Mouse (Mus musculus): ENCODE measurements at regions not wholly inside any gene's neighbourhood (a gene's known extent, or its start where the extent isn't known, plus 50 kb on each side); places are given as distances from the start of the nearest gene placed in this dataset.

GRCm38 (mm10) chr14:48942882-48943281 lies 123.0 kb upstream of the Ap5m1 start:
- Histone ChIP-seq H3K9me3 (replicated peaks) (no peaks in the 10 kb centered on the region), H3K4me3 (replicated peaks) (no peak overlapping the region), H3K36me3 (no peaks in the 10 kb centered on the region), H3K27me3 (no peaks in the 10 kb centered on the region; the same call in 1 of the 2 replicates), H3K27ac (replicated peaks) (no peak overlapping the region), H3K9ac (no peak overlapping the region), H3K4me1 (no peaks in the 10 kb centered on the region), H3K4me2 (replicated peaks) (peak overlapping the region; percentile 8; the same call in 1 of the 2 replicates)
- WGBS, result 39% methylated on average over 10 of the region's 10 CpGs
- ATAC-seq (ENCODE audit: insufficient number of reproducible peaks, low FRiP score, low TSS enrichment, low read depth), result no peak

DNA sequence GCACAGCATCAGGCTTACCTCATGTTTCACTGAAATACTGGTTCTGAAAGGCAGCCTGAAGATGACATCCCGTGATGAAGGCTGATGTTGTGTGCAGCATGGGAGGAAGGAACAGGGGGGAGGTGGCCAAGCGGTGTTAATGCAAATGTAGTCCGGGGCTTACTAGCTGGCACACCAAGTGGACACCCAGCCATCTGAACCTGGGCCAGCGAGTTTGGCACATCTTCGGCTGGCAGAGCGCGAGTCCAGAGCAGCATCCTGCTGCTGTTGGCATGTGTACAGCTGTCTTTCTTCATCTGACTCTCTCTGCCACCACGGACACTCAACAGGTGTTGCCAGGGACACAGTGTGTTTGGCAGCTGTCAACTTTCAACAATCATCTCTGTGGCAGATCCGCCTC lies 135.0 kb upstream of the Ap5m1 start:
- Histone ChIP-seq H3K9ac (no peak overlapping the region), H3K4me2 (replicated peaks) (no peak overlapping the region), H3K27me3 (no peaks in the 10 kb centered on the region), H3K9me3 (replicated peaks) (no peaks in the 10 kb centered on the region), H3K27ac (replicated peaks) (no peak overlapping the region), H3K36me3 (no peaks in the 10 kb centered on the region), H3K4me3 (replicated peaks) (no peak overlapping the region), H3K4me1 (no peaks in the 10 kb centered on the region)
- no peak for ATAC-seq (ENCODE audit: insufficient number of reproducible peaks, low FRiP score, low TSS enrichment, low read depth)
- WGBS, result 80% methylated on average over 9 of the region's 9 CpGs

- Histone ChIP-seq H3K9ac (no peak overlapping the region), H3K9me3 (replicated peaks) (no peaks in the 10 kb centered on the region), H3K4me3 (replicated peaks) (no peak overlapping the region), H3K4me1 (no peaks in the 10 kb centered on the region), H3K36me3 (no peaks in the 10 kb centered on the region), H3K27ac (replicated peaks) (no peak overlapping the region), H3K27me3 (no peaks in the 10 kb centered on the region), H3K4me2 (replicated peaks) (no peak overlapping the region)
- no peak for ATAC-seq (ENCODE audit: insufficient number of reproducible peaks, low FRiP score, low TSS enrichment, low read depth)
- WGBS, result 38% methylated on average over 1 of the region's 1 CpGs
Measured at GRCm38 (mm10) chr14:48925870-48926269, 140.0 kb upstream of the Ap5m1 start.

DNA sequence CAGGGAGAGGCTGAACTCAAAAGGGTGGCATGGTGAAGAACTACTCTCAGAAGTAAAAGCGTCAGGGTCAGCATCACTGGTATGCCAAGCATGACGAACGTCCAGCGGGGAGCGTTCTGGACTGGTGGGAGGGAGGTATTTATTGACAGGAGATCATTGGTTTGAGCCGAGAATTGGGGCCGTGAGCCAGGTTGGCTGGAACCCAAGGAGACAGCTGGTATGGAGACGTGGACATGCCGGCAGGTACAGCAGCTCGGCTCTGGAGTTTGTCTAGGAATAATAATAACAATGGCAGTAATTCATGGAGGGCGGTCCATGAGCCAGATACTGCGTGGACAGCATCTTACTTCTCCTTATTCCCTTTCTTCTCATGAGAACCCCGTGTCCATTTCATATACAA lies 156.5 kb upstream of the Ap5m1 start:
- ATAC-seq (ENCODE audit: insufficient number of reproducible peaks, low FRiP score, low TSS enrichment, low read depth), result no peak
- Histone ChIP-seq H3K9me3 (replicated peaks) (no peaks in the 10 kb centered on the region), H3K4me3 (replicated peaks) (no peak overlapping the region), H3K27ac (replicated peaks) (no peak overlapping the region), H3K36me3 (no peaks in the 10 kb centered on the region), H3K27me3 (peaks cover 7% of the 10 kb centered on the region; the same call in 1 of the 2 replicates), H3K9ac (no peak overlapping the region), H3K4me2 (replicated peaks) (no peak overlapping the region), H3K4me1 (no peaks in the 10 kb centered on the region)
- WGBS, result 67% methylated on average over 13 of the region's 13 CpGs

DNA sequence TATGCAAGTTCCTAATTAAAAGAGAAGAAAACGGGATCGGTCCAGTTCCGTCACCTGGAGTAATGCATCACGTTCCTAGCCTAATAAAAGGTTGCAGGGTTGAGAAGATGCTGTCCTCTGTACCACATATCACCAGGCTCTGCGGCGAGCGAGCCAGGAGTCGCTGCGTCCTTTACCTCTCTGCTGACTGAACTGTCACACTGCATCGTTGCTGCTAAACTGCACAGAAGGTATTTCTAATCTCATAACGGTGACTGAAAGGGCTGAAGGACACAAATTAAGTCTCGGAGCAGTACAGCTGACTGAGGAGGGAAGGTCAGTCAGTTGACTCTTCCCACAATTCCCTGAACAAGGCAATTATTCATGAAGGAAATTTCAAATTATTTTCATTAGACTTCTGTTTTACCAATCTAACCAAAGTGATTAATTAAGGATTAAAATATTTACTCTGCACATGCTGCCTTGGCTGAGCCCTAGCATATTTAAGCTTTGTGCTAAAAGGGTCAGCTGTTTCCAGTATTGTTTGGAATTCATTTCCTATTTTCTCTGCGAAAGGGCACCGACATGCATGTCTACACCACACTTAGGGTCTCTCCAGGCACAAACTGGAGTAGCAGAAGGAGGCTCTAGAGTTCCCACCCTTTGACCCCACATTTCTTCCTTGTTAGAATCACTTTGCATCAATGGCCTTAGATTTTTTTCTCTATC lies 157.8 kb upstream of the Ap5m1 start:
- no peak for ATAC-seq (ENCODE audit: insufficient number of reproducible peaks, low FRiP score, low TSS enrichment, low read depth)

DNA sequence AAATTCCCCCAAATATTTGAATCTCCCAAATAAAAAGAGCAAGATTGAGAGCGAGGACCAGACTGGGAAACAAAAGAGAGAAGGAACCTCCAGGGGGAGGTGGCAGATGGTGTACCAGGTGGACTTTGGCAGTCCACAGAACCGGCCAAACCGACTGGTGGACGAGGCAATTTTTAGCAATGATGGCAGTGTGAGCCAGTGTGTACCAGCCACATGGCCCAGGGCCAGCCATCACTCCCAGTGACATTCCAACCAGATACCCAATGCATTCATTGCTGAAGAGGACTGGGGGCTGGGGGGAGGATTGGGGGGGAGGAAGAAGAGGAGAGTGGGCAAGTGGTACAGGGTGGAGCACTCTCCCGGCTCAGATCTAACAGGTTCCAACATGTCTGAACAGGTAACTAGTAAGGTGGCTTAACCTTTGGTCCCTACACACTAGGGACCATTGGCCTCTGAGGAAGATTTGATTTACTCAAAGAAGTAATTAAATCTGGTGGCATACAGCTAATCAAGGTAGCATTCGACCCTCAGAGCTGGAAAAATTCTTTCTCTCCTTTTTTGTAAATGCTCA lies 158.4 kb upstream of the Ap5m1 start:
- no peak; the same call in 1 of the 2 replicates for ATAC-seq (ENCODE audit: insufficient number of reproducible peaks, low FRiP score, low TSS enrichment, low read depth)
- no peaks in the 10 kb centered on the region for H3K36me3 ChIP-seq
- no peaks in the 10 kb centered on the region for H3K9me3 ChIP-seq (replicated peaks)
- H3K4me2 ChIP-seq (replicated peaks), result no peak overlapping the region
- no peak overlapping the region for H3K27ac ChIP-seq (replicated peaks)
- no peaks in the 10 kb centered on the region for H3K4me1 ChIP-seq
- H3K27me3 ChIP-seq, result 0 out of 2 replicates have a peak, but pooled peaks cover 7% of the 10 kb centered on the region
- H3K9ac ChIP-seq, result no peak overlapping the region
- 60% methylated on average over 6 of the region's 6 CpGs for WGBS
- no peak overlapping the region for H3K4me3 ChIP-seq (replicated peaks)

More for the DNA sequence above, 157.8 kb upstream of the Ap5m1 start:
- Histone ChIP-seq H3K9me3 (replicated peaks) (no peaks in the 10 kb centered on the region), H3K9ac (no peak overlapping the region), H3K4me1 (no peaks in the 10 kb centered on the region), H3K27me3 (peaks cover 7% of the 10 kb centered on the region; the same call in 1 of the 2 replicates), H3K27ac (replicated peaks) (no peak overlapping the region), H3K4me3 (replicated peaks) (no peak overlapping the region), H3K36me3 (no peaks in the 10 kb centered on the region), H3K4me2 (replicated peaks) (no peak overlapping the region)
- WGBS, result 55% methylated on average over 14 of the region's 14 CpGs

- H3K4me1 ChIP-seq, result no peaks in the 10 kb centered on the region
- H3K9me3 ChIP-seq (replicated peaks), result no peaks in the 10 kb centered on the region
- H3K27me3 ChIP-seq, result 0 out of 2 replicates have a peak, but pooled peaks cover 7% of the 10 kb centered on the region
- H3K36me3 ChIP-seq, result no peaks in the 10 kb centered on the region
- no peak overlapping the region for H3K27ac ChIP-seq (replicated peaks)
- ATAC-seq (ENCODE audit: insufficient number of reproducible peaks, low FRiP score, low TSS enrichment, low read depth), result no peak
- WGBS, result 90% methylated on average over 1 of the region's 1 CpGs
- no peak overlapping the region for H3K9ac ChIP-seq
- H3K4me3 ChIP-seq (replicated peaks), result no peak overlapping the region
- H3K4me2 ChIP-seq (replicated peaks), result no peak overlapping the region
Measured at GRCm38 (mm10) chr14:48906956-48907355, 158.9 kb upstream of the Ap5m1 start.

DNA sequence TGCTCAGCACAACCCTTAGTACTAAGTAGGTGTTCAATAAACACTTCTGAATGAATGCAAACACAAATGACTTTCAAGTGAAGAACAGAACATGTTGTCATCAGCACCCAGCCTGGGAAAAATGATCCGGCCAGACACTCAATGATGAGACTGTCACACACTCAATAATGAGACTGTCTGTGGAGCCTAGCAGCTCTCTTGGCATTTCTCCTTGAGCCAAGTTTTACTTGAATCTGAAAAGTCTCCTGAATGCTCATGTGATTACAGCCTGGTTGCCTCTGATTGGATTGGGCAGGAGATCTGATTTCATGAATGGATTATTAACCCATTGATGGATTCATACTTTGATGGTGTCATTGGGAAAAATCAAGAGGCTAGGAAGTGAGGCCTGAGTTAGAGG lies 161.3 kb upstream of the Ap5m1 start:
- Histone ChIP-seq H3K27ac (replicated peaks) (no peak overlapping the region), H3K4me2 (replicated peaks) (no peak overlapping the region), H3K9me3 (replicated peaks) (no peaks in the 10 kb centered on the region), H3K9ac (no peak overlapping the region), H3K27me3 (0 out of 2 replicates have a peak, but pooled peaks cover 4% of the 10 kb centered on the region), H3K36me3 (no peaks in the 10 kb centered on the region), H3K4me3 (replicated peaks) (no peak overlapping the region), H3K4me1 (no peaks in the 10 kb centered on the region)
- no peak for ATAC-seq (ENCODE audit: insufficient number of reproducible peaks, low FRiP score, low TSS enrichment, low read depth)
- whole genome bisulfite sequencing, result 81% methylated on average over 1 of the region's 1 CpGs

GRCm38 (mm10) chr14:48903526-48903925 lies 162.4 kb upstream of the Ap5m1 start:
- no peak overlapping the region for H3K4me3 ChIP-seq (replicated peaks)
- no peaks in the 10 kb centered on the region for H3K36me3 ChIP-seq
- no peaks in the 10 kb centered on the region for H3K9me3 ChIP-seq (replicated peaks)
- H3K27me3 ChIP-seq, result no peaks in the 10 kb centered on the region
- H3K4me1 ChIP-seq, result no peaks in the 10 kb centered on the region
- H3K9ac ChIP-seq, result no peak overlapping the region
- no peak overlapping the region for H3K4me2 ChIP-seq (replicated peaks)
- no peak overlapping the region for H3K27ac ChIP-seq (replicated peaks)
- 18% methylated on average over 5 of the region's 5 CpGs for WGBS
- ATAC-seq (ENCODE audit: insufficient number of reproducible peaks, low FRiP score, low TSS enrichment, low read depth), result no peak

DNA sequence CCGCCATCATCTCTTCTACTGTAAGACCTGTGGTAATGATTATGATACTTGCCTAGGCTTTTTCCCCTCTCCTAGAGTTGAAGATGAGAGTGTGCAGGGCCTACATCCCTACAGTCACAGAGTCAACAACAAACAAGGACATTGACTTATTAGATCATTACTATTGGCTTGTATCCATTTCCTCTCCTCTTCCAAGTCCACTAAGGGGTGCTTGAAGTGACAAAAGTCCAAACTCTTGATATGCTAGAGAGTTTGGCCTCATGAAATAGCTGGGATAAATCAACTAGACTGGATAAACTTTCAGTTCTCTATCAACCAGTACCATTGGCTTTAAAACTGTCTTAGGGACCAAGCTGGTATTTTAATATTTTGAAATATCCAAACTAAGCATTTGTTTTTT lies 165.7 kb upstream of the Ap5m1 start:
- Histone ChIP-seq H3K9ac (no peak overlapping the region), H3K27ac (replicated peaks) (no peak overlapping the region), H3K4me3 (replicated peaks) (no peak overlapping the region), H3K4me1 (no peaks in the 10 kb centered on the region), H3K4me2 (replicated peaks) (no peak overlapping the region), H3K9me3 (replicated peaks) (no peaks in the 10 kb centered on the region), H3K36me3 (no peaks in the 10 kb centered on the region), H3K27me3 (no peaks in the 10 kb centered on the region)
- ATAC-seq (ENCODE audit: insufficient number of reproducible peaks, low FRiP score, low TSS enrichment, low read depth), result no peak
- WGBS, result 95% methylated on average over 1 of the region's 1 CpGs

DNA sequence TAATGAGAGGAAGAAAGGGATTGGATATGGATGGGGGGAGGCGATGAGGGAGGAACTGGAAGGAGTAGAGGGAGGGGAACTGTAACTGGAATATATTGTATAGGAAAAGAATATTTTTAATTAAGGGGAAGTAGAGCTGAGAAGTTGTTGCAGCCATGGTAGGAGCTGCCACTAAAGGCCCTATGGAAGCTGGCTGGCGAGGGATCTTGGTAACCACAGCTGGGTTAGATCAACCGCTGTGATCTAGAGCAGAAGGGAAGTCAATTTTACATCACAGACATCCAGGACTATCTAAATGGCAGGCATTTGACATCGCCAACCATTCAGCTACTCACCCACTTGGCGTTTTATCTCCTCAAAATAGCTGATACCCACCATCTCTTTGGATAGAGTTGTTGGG lies 168.8 kb upstream of the Ap5m1 start:
- 92% methylated on average over 5 of the region's 5 CpGs for WGBS
- no peak for ATAC-seq (ENCODE audit: insufficient number of reproducible peaks, low FRiP score, low TSS enrichment, low read depth)

GRCm38 (mm10) chr14:48896235-48896634 lies 169.7 kb upstream of the Ap5m1 start:
- WGBS, result 83% methylated on average over 7 of the region's 7 CpGs
- Histone ChIP-seq H3K4me1 (no peaks in the 10 kb centered on the region), H3K27ac (replicated peaks) (no peak overlapping the region), H3K9me3 (replicated peaks) (no peaks in the 10 kb centered on the region), H3K4me2 (replicated peaks) (no peak overlapping the region), H3K27me3 (0 out of 2 replicates have a peak, but pooled peaks cover 5% of the 10 kb centered on the region), H3K4me3 (replicated peaks) (no peak overlapping the region), H3K9ac (no peak overlapping the region), H3K36me3 (no peaks in the 10 kb centered on the region)
- ATAC-seq (ENCODE audit: insufficient number of reproducible peaks, low FRiP score, low TSS enrichment, low read depth), result no peak

More for the DNA sequence above, 168.8 kb upstream of the Ap5m1 start:
- Histone ChIP-seq H3K4me1 (no peaks in the 10 kb centered on the region), H3K4me3 (replicated peaks) (no peak overlapping the region), H3K9me3 (replicated peaks) (no peaks in the 10 kb centered on the region), H3K4me2 (replicated peaks) (no peak overlapping the region), H3K27me3 (0 out of 2 replicates have a peak, but pooled peaks cover 5% of the 10 kb centered on the region), H3K36me3 (no peaks in the 10 kb centered on the region), H3K27ac (replicated peaks) (no peak overlapping the region), H3K9ac (no peak overlapping the region)
